In genomic region chrX:106155892-106156291, GRCm38 (mm10) we compare ENCODE assay signal across 23 mouse cellular contexts. TPM values are rescaled to one million over a fixed set of nuclear protein-coding genes. Genes with fewer than 3 reads are reported as not detected.
A peak's percentile ranks its signal among the peaks of the same experiment; 100 is the strongest.
DNase-seq lines count a peak whose midpoint lies in the region; ATAC-seq and TF ChIP-seq lines count a peak whose summit lies in the region.
"Had no signal": no experiment of that assay in that cellular context is flagged by ENCODE, and none has a peak within 500 bp of the region (broad histone marks: within the 10 kb centered on the region; RNA-seq: fewer than 3 reads in every experiment).

No protein-coding gene starts in this region.

- no peak overlapping the region for H3K9ac ChIP-seq in liver, embryonic 16.5 days (ENCODE audit: low read depth, low read length)
- H3K9ac ChIP-seq: embryonic facial prominence, embryonic 12.5 days; forebrain, embryonic 13.5 days; forebrain, embryonic 15.5 days had no signal

- H3K36me3 ChIP-seq in liver, embryonic 16.5 days (ENCODE audit: control insufficient read depth, insufficient read depth), result no peaks in the 10 kb centered on the region
- H3K36me3 ChIP-seq: embryonic facial prominence, embryonic 10.5 days; embryonic facial prominence, embryonic 12.5 days; forebrain, embryonic 15.5 days had no signal

- no peak; the same call in 1 of the 2 replicates for ATAC-seq in liver, embryonic 16.5 days (ENCODE audit: low read depth)
- ATAC-seq in granulocyte monocyte progenitor cell, adult 5-6 weeks (replicated peaks; ENCODE audit: poor library complexity, severe bottlenecking), result peak; percentile 11; the same call in 1 of the 2 replicates
- ATAC-seq in neutrophil, adult 5-6 weeks (ENCODE audit: extremely low read depth, insufficient number of reproducible peaks, low FRiP score, poor library complexity, severe bottlenecking), result 0 out of 2 replicates have a peak, but pooled peaks have one; percentile 23
- ATAC-seq: activated CD4-positive, CD25-positive, alpha-beta regulatory T cell, adult 4 months; forebrain, embryonic 13.5 days; forebrain, embryonic 15.5 days; Patski had no signal

- H3K27me3 ChIP-seq in liver, embryonic 16.5 days (ENCODE audit: control insufficient read depth, insufficient read depth, low read depth, low read length), result no peaks in the 10 kb centered on the region
- H3K27me3 ChIP-seq: embryonic facial prominence, embryonic 12.5 days; forebrain, embryonic 13.5 days; forebrain, embryonic 15.5 days had no signal

- 42% methylated on average over 4 of the region's 4 CpGs for WGBS in liver, embryonic 16.5 days (ENCODE audit: insufficient replicate concordance)

- intact Hi-C loops in gastrocnemius, adult 2 months (cut with DNase I), result no loop called here

- no peak for TF ChIP-seq CTCF in gastrocnemius, adult 2 months (IDR thresholded peaks at IDR 0.05)

- no peak overlapping the region for H3K4me2 ChIP-seq in liver, embryonic 16.5 days (ENCODE audit: low read depth, low read length)
- H3K4me2 ChIP-seq: embryonic facial prominence, embryonic 12.5 days; forebrain, embryonic 13.5 days; forebrain, embryonic 15.5 days had no signal

- H3K4me3 ChIP-seq in liver, embryonic 16.5 days (ENCODE audit: low read depth, low read length), result no peak overlapping the region
- H3K4me3 ChIP-seq in gastrocnemius, adult 2 months, result no peak overlapping the region
- H3K4me3 ChIP-seq: embryonic facial prominence, embryonic 10.5 days; embryonic facial prominence, embryonic 12.5 days; forebrain, embryonic 13.5 days; forebrain, embryonic 15.5 days had no signal

- H3K27ac ChIP-seq in liver, embryonic 16.5 days (ENCODE audit: low read length), result peak overlapping the region; percentile 33
- H3K27ac ChIP-seq in gastrocnemius, adult 2 months, result no peak overlapping the region
- H3K27ac ChIP-seq: embryonic facial prominence, embryonic 10.5 days; embryonic facial prominence, embryonic 12.5 days; forebrain, embryonic 13.5 days; forebrain, embryonic 15.5 days had no signal

- no peaks in the 10 kb centered on the region for H3K9me3 ChIP-seq in liver, embryonic 16.5 days (replicated peaks; ENCODE audit: control insufficient read depth, low read length)
- H3K9me3 ChIP-seq: embryonic facial prominence, embryonic 10.5 days; embryonic facial prominence, embryonic 12.5 days; forebrain, embryonic 13.5 days; forebrain, embryonic 15.5 days had no signal

- no peaks in the 10 kb centered on the region; the same call in 1 of the 2 replicates for H3K4me1 ChIP-seq in liver, embryonic 16.5 days (ENCODE audit: control insufficient read depth, low read depth, low read length)
- H3K4me1 ChIP-seq: embryonic facial prominence, embryonic 10.5 days; embryonic facial prominence, embryonic 12.5 days; forebrain, embryonic 13.5 days; forebrain, embryonic 15.5 days had no signal

- DNase-seq in liver, result no peak
- DNase-seq in 416B (ENCODE audit: low read depth), result peak; percentile 64
- DNase-seq in gastrocnemius, postnatal 25 days, result no peak
- no peak for DNase-seq in gastrocnemius, adult 2 months
- DNase-seq: adrenal gland, adult 8-10 months; adrenal gland, postnatal 14 days; adrenal gland, postnatal 36 days; cerebellum, adult 11-12 months; cerebellum, adult 2 months; cerebellum, adult 9-10 months; cerebellum, postnatal 10 days; cerebellum, postnatal 25 days had no signal

RNA-seq across cellular contexts. Expression of gene Tlr13, which starts 12.9 kb away (rescaled TPM):
- 1.0 and 1.3 TPM in 2 replicates for polyA plus RNA-seq in liver, embryonic 16.5 days (2015; fragmentation: Nextera tagmentation; extraction: Ambion mirVana)
- total RNA-seq in granulocyte monocyte progenitor cell, adult 5-6 weeks (2014; fragmentation: Nextera tagmentation), result 0.39 and 0.96 TPM in 2 replicates
- 1.8 and 2.0 TPM in 2 replicates for total RNA-seq in granulocyte monocyte progenitor cell, adult 5-6 weeks (2017)
- total RNA-seq in neutrophil, adult 5-6 weeks (2017), result 124 and 136 TPM in 2 replicates
- total RNA-seq in gastrocnemius, postnatal 25 days (2021), result under 1 TPM; 0.21 to 0.31 TPM
- under 1 TPM; 0.11 to 0.15 TPM for total RNA-seq in gastrocnemius, adult 2 months (2021)
- total RNA-seq: ES-E14 had no signal
- polyA plus RNA-seq: C2C12, Patski had no signal

RNA-seq across cellular contexts. Expression of gene Pgk1, which starts 31.0 kb away (rescaled TPM):
- 189 and 191 TPM in 2 replicates for polyA plus RNA-seq in liver, embryonic 16.5 days (2015; fragmentation: Nextera tagmentation; extraction: Ambion mirVana)
- total RNA-seq in granulocyte monocyte progenitor cell, adult 5-6 weeks (2014; fragmentation: Nextera tagmentation), result 363 and 404 TPM in 2 replicates
- 392 and 401 TPM in 2 replicates for total RNA-seq in granulocyte monocyte progenitor cell, adult 5-6 weeks (2017)
- total RNA-seq in neutrophil, adult 5-6 weeks (2017), result 108 and 109 TPM in 2 replicates
- total RNA-seq in gastrocnemius, postnatal 25 days (2021), result 1,000 to 10,000 TPM; 1,203 to 1,320 TPM
- 1,000 to 10,000 TPM in 1 of 2 experiments, 100 to 1,000 TPM in 1; 915 to 1,167 TPM for total RNA-seq in gastrocnemius, adult 2 months (2021)

Comparison
In these comparisons a context has a peak if more than half of its experiments do, and no peak if none do; other contexts are left out.
1. RNA of gene Tlr13, which starts 12.9 kb away (total RNA-seq): 124 to 136 TPM in neutrophil, adult 5-6 weeks; 0.39 to 2.0 TPM in granulocyte monocyte progenitor cell, adult 5-6 weeks, 0.21 to 0.31 TPM in gastrocnemius, postnatal 25 days and 0.11 to 0.15 TPM in gastrocnemius, adult 2 months; every median in the first group is over 10 times any median in the second.